Mouse (Mus musculus): ENCODE measurements at regions not wholly inside any gene's neighbourhood (a gene's known extent, or its start where the extent isn't known, plus 50 kb on each side); places are given as distances from the start of the nearest gene placed in this dataset.

GRCm38 (mm10) chr2:172809306-172809705, 130.8 kb downstream of the Bmp7 start:
- no peak overlapping the region for H3ac ChIP-seq (ENCODE audit: control insufficient read depth, insufficient read length)
- no peaks in the 10 kb centered on the region for H3K27me3 ChIP-seq (ENCODE audit: control insufficient read depth, insufficient read depth, insufficient read length)
- TF ChIP-seq MYOG (IDR thresholded peaks at IDR 0.05; ENCODE audit: control insufficient read depth in 1 of 3, insufficient read depth in 1 of 3, insufficient read length in 2 of 3, low read depth in 2 of 3) (no peak), CEBPB (IDR thresholded peaks at IDR 0.05; ENCODE audit: insufficient read depth, poor library complexity, severe bottlenecking) (no peak), USF1 (IDR thresholded peaks at IDR 0.05; ENCODE audit: low read depth) (no peak), E2F4 (IDR thresholded peaks at IDR 0.05; ENCODE audit: insufficient read depth) (no peak), SRF (IDR thresholded peaks at IDR 0.05; ENCODE audit: control insufficient read depth, insufficient read length, low read depth) (no peak), TCF3 (IDR thresholded peaks at IDR 0.05; ENCODE audit: insufficient read length, low read depth) (no peak), POLR2A (IDR thresholded peaks at IDR 0.05; ENCODE audit: insufficient read length, low read depth) (no peak), REST (IDR thresholded peaks at IDR 0.05; ENCODE audit: insufficient read depth, insufficient read length) (no peak), POLR2AphosphoS2 (IDR thresholded peaks at IDR 0.05; ENCODE audit: insufficient read length, low read depth) (no peak), MAX (IDR thresholded peaks at IDR 0.05; ENCODE audit: low read depth) (no peak)
- no peaks in the 10 kb centered on the region for H3K36me3 ChIP-seq (ENCODE audit: control insufficient read depth, insufficient read depth)
- no peak overlapping the region for H3K4me2 ChIP-seq (ENCODE audit: low read depth)
- no peaks in the 10 kb centered on the region for H3K79me2 ChIP-seq (ENCODE audit: control insufficient read depth, insufficient read depth)
- H3K4me3 ChIP-seq = no peak overlapping the region

GRCm38 (mm10) chr2:172813319-172813718, 126.8 kb downstream of the Bmp7 start:
- no peaks in the 10 kb centered on the region for H3K79me2 ChIP-seq (ENCODE audit: control insufficient read depth, insufficient read depth)
- H3K4me3 ChIP-seq = no peak overlapping the region
- no peak overlapping the region for H3ac ChIP-seq (ENCODE audit: control insufficient read depth, insufficient read length)
- H3K4me2 ChIP-seq (ENCODE audit: low read depth) = no peak overlapping the region
- H3K27me3 ChIP-seq (ENCODE audit: control insufficient read depth, insufficient read depth, insufficient read length) = no peaks in the 10 kb centered on the region
- H3K36me3 ChIP-seq (ENCODE audit: control insufficient read depth, insufficient read depth) = no peaks in the 10 kb centered on the region
- no peak for TF ChIP-seq POLR2A (IDR thresholded peaks at IDR 0.05; ENCODE audit: insufficient read length, low read depth)
- TF ChIP-seq MYOD1 (IDR thresholded peaks at IDR 0.05; ENCODE audit: control insufficient read depth in 1 of 3, insufficient read length in 2 of 3, low read depth in 2 of 3) = no peak
- TF ChIP-seq CEBPB (IDR thresholded peaks at IDR 0.05; ENCODE audit: insufficient read depth, poor library complexity, severe bottlenecking) = peak; percentile 78

DNA sequence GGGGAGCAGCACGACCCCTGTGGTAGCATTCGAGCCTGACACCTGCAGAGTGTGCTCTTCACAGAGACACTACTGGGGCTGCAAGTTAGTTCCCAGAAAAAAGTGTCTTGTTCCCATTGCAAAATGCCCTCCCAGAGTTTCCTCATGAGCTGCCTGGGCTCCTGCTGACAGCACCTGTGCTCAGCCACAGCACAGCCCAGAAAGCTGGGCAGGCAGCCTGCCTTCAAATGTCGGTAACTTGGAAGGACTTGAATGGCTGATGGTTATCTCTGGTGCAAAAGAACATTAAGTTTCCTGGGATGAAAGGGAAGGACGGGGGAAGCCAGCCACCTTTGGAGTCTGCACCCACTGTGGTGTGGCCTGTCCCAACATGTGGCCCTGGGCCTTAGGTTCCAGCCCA, 126.2 kb downstream of the Bmp7 start:
- no peaks in the 10 kb centered on the region for H3K27me3 ChIP-seq (ENCODE audit: control insufficient read depth, insufficient read depth, insufficient read length)
- no peak overlapping the region for H3ac ChIP-seq (ENCODE audit: control insufficient read depth, insufficient read length)
- H3K4me3 ChIP-seq = no peak overlapping the region
- H3K79me2 ChIP-seq (ENCODE audit: control insufficient read depth, insufficient read depth) = no peaks in the 10 kb centered on the region
- no peaks in the 10 kb centered on the region for H3K36me3 ChIP-seq (ENCODE audit: control insufficient read depth, insufficient read depth)
- TF ChIP-seq MAX (IDR thresholded peaks at IDR 0.05; ENCODE audit: low read depth) (no peak), SRF (IDR thresholded peaks at IDR 0.05; ENCODE audit: control insufficient read depth, insufficient read length, low read depth) (no peak), MYOD1 (IDR thresholded peaks at IDR 0.05; ENCODE audit: control insufficient read depth in 1 of 3, insufficient read length in 2 of 3, low read depth in 2 of 3) (no peak), E2F4 (IDR thresholded peaks at IDR 0.05; ENCODE audit: insufficient read depth) (no peak), USF1 (IDR thresholded peaks at IDR 0.05; ENCODE audit: low read depth) (no peak), POLR2A (IDR thresholded peaks at IDR 0.05; ENCODE audit: insufficient read length, low read depth) (no peak), TCF12 (IDR thresholded peaks at IDR 0.05; ENCODE audit: insufficient read depth, poor library complexity, severe bottlenecking) (no peak), POLR2AphosphoS2 (IDR thresholded peaks at IDR 0.05; ENCODE audit: insufficient read length, low read depth) (no peak), REST (IDR thresholded peaks at IDR 0.05; ENCODE audit: insufficient read depth, insufficient read length) (no peak), MYOG (IDR thresholded peaks at IDR 0.05; ENCODE audit: control insufficient read depth in 1 of 3, insufficient read depth in 1 of 3, insufficient read length in 2 of 3, low read depth in 2 of 3) (no peak), TCF3 (IDR thresholded peaks at IDR 0.05; ENCODE audit: insufficient read length, low read depth) (no peak), CEBPB (IDR thresholded peaks at IDR 0.05; ENCODE audit: insufficient read depth, poor library complexity, severe bottlenecking) (no peak)
- H3K4me2 ChIP-seq (ENCODE audit: low read depth) = no peak overlapping the region

DNA sequence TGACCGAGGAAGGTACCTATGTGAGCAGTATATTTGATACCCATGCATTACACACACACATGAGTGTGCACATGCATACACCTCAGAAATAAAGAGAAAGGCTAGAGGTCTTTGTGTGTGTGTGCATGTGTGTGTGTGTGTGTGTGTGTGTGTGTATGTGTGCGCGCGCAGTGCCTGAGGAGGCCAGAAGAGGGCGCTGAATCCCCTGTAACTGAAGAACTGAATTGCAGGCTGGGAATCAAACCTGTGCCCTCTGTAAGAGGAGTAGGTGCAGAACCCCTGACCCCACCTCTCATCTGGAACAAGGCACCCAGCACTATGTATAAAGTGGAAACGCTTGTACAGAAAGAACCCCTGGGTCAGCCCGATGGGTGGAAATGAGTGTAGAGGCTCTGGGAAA, 125.0 kb downstream of the Bmp7 start:
- H3K27me3 ChIP-seq (ENCODE audit: control insufficient read depth, insufficient read depth, insufficient read length) = no peaks in the 10 kb centered on the region
- TF ChIP-seq MYOG (IDR thresholded peaks at IDR 0.05; ENCODE audit: control insufficient read depth in 1 of 3, insufficient read depth in 1 of 3, insufficient read length in 2 of 3, low read depth in 2 of 3) (no peak), TCF3 (IDR thresholded peaks at IDR 0.05; ENCODE audit: insufficient read length, low read depth) (no peak), E2F4 (IDR thresholded peaks at IDR 0.05; ENCODE audit: insufficient read depth) (no peak), SRF (IDR thresholded peaks at IDR 0.05; ENCODE audit: control insufficient read depth, insufficient read length, low read depth) (no peak), TCF12 (IDR thresholded peaks at IDR 0.05; ENCODE audit: insufficient read depth, poor library complexity, severe bottlenecking) (no peak), USF1 (IDR thresholded peaks at IDR 0.05; ENCODE audit: low read depth) (no peak), MYOD1 (IDR thresholded peaks at IDR 0.05; ENCODE audit: control insufficient read depth in 1 of 3, insufficient read length in 2 of 3, low read depth in 2 of 3) (no peak), CEBPB (IDR thresholded peaks at IDR 0.05; ENCODE audit: insufficient read depth, poor library complexity, severe bottlenecking) (no peak), POLR2A (IDR thresholded peaks at IDR 0.05; ENCODE audit: insufficient read length, low read depth) (no peak), REST (IDR thresholded peaks at IDR 0.05; ENCODE audit: insufficient read depth, insufficient read length) (no peak), MAX (IDR thresholded peaks at IDR 0.05; ENCODE audit: low read depth) (no peak), POLR2AphosphoS2 (IDR thresholded peaks at IDR 0.05; ENCODE audit: insufficient read length, low read depth) (no peak)
- H3K4me3 ChIP-seq = no peak overlapping the region
- no peaks in the 10 kb centered on the region for H3K79me2 ChIP-seq (ENCODE audit: control insufficient read depth, insufficient read depth)
- H3K36me3 ChIP-seq (ENCODE audit: control insufficient read depth, insufficient read depth) = no peaks in the 10 kb centered on the region
- H3K4me2 ChIP-seq (ENCODE audit: low read depth) = no peak overlapping the region
- H3ac ChIP-seq (ENCODE audit: control insufficient read depth, insufficient read length) = no peak overlapping the region

DNA sequence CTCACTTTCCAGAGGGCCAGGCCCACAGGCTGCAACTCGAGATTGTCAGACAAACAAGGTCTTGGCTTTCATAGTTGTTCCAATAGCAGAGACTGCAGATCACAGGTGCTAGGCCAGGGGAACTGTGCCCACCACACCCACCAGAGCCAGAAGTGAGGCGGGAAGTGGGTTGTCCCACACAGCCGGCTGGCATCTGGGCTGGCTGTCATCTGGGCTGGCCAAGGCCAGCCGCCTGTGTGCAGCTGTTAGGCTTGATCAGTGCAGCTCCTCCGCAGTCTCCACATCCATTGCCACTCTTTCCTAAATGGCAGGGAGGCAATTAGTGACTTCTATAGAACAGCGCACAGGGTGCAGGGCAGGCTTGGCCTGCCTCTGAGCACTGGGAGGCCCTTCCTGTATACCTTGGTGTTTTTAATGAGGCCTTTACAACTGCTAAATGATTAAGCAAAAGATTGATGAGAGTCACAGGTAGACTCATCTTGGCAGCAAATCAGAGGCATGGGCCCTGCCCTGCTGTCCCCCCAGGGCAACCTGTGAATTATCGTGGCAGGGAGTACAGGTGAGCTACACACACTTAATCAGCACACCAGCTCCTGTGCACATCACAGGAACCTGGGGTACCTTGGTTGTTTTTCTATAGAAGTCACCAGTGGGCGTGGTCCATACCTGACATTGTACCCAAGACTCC, 122.9 kb downstream of the Bmp7 start:
- Histone ChIP-seq H3K4me2 (ENCODE audit: low read depth) (no peak overlapping the region), H3K4me3 (no peak overlapping the region)

More for the DNA sequence above, 122.9 kb downstream of the Bmp7 start:
- TF ChIP-seq TCF3 (IDR thresholded peaks at IDR 0.05; ENCODE audit: insufficient read length, low read depth) = no peak
- TF ChIP-seq MYOD1 (IDR thresholded peaks at IDR 0.05; ENCODE audit: control insufficient read depth in 1 of 3, insufficient read length in 2 of 3, low read depth in 2 of 3) = no peak
- no peak for TF ChIP-seq E2F4 (IDR thresholded peaks at IDR 0.05; ENCODE audit: insufficient read depth)
- TF ChIP-seq TCF12 (IDR thresholded peaks at IDR 0.05; ENCODE audit: insufficient read depth, poor library complexity, severe bottlenecking) = no peak
- no peaks in the 10 kb centered on the region for H3K79me2 ChIP-seq (ENCODE audit: control insufficient read depth, insufficient read depth)
- no peak overlapping the region for H3ac ChIP-seq (ENCODE audit: control insufficient read depth, insufficient read length)
- H3K36me3 ChIP-seq (ENCODE audit: control insufficient read depth, insufficient read depth) = no peaks in the 10 kb centered on the region
- peaks cover 2% of the 10 kb centered on the region for H3K27me3 ChIP-seq (ENCODE audit: control insufficient read depth, insufficient read depth, insufficient read length)
